Mouse (Mus musculus) stomach, postnatal 0 days (tissue): ENCODE data around the gene Hsdl2.

Experiments used
- CTCF ChIP-seq: IDR thresholded peaks from 2 replicates; pipeline ENCODE4 v1.5.1; 2016; ENCODE audit warnings: antibody characterized with exemption, low read depth, mild to moderate bottlenecking, moderate library complexity
- EP300 ChIP-seq: optimal IDR thresholded peaks from 2 replicates; pipeline ENCODE3; 2016; ENCODE audit warnings: antibody characterized with exemption

GRCm38 (mm10) chr4:59640720-59641119 lies 59.4 kb downstream of the Hsdl2 start:
- TF ChIP-seq CTCF (no peak), EP300 (no peak)
